Mouse (Mus musculus) cerebellum, postnatal 36 days (tissue): ENCODE results near the gene Gm12258.
"Not testable (repeated sequence)": the region's sequence is repeated elsewhere in the genome, so short reads cannot be mapped to it uniquely, and the experiment has no call there.

Source experiments
- DNase-seq, 2 experiments: peaks; one replicate each; pipeline ENCODE4 v3.0.0; 2021 to 2022; ENCODE audit warnings: mixed read lengths in 2 of 2

Gene Gm12258

GRCm38 (mm10) chr11:58846919-58847461, at the start of gene Gm12258:
Gene Gm12258 (plus strand): TSS chr11:58847158.
- DNase-seq = peak; percentile 84 to 86

DNA sequence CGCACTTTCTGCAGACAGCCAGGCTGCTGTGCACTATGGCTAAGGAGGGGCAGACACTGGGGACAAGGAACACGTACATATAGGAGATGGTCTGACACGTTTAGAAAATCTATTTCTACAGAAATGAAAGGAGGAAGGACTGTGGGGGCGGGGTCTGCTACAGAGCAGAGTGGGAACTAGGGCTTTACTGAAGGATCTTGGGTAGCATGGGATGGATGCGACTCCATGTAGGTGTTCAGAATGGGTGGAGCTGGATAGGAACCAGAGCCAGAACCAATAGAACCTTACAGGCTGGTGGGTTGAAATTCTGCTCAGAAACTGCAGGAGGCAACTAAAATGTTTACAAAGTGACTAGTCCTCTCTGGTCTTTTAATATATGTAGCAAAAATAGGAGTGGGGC, 47.2 kb upstream of the Gm12258 start:
- DNase-seq = no peak

- peak; percentile 22 to 37 for DNase-seq
Observed at GRCm38 (mm10) chr11:58801558-58802228, 45.3 kb upstream of the Gm12258 start, which contains the start of gene Fam183b. Gene Fam183b (minus strand): TSS chr11:58801960.

- no peak for DNase-seq
Observed at GRCm38 (mm10) chr11:58803871-58804270, 43.1 kb upstream of the Gm12258 start.

DNA sequence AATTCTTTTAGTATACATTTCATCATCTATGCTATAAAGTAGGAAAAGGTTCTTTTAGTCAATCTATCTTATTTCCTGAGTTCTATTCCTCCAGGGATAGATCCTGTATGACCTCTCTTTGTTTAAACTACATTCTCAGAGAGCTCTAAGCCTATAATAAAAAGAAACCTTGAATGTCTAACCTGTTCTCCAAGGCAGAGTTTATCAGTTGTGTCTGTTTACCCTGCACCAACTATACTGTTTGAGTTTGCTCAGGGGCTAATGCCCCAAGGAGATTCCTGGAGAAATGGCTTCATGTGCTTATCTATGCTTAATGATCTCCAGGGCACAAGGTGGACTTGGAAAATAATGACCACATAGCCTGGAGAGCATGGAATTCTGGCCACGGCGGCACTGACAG, 42.6 kb upstream of the Gm12258 start:
- DNase-seq = no peak

GRCm38 (mm10) chr11:58812001-58812400, 35.0 kb upstream of the Gm12258 start:
- no peak for DNase-seq

DNA sequence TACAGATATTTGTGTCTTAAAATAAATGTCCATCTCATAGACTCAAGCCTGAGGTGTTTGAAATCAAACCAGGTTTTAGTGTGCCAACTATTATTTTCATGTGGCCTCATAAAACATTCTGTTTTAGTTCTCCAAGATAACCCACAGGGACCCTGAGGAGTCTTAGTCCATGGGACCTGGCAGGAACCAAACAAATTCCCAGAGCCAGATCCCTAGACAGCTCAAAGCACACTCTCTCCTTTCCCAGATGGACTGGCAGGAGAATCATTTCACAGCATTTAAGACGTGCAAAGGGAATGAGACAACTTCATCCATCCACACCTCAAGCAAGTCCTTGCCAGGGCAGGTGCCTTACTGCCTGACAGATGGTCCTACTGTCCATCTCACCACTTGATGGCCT, 32.3 kb upstream of the Gm12258 start, which contains the start of gene Olfr313:
Olfr313 (plus strand) TSS at position 301 of the 400 bp plus-strand sequence.
- DNase-seq = not testable (repeated sequence)

DNA sequence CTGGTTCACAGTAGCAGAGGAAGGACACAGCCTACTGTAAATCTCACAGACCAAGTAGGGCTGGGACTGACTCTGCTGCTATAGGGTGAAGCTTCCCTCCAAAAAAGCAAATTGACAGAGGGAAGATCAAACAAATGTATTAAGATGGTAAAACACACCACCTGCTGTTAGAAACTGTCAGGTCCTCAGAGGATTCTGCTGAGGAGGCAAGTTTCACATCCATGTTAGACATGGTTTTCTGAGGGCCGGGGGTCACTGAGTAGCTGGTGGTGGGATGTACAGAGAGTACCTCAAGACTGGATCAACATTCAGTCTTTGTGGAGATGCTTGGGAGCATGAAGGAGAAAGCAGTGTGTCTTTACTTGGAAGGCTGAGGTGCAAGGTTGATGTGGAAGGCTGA, 31.3 kb upstream of the Gm12258 start:
- no peak for DNase-seq

GRCm38 (mm10) chr11:58828937-58829336, 18.0 kb upstream of the Gm12258 start, which contains the start of gene Olfr312:
Gene Olfr312 (plus strand): TSS chr11:58829237.
- not testable (repeated sequence) for DNase-seq

DNA sequence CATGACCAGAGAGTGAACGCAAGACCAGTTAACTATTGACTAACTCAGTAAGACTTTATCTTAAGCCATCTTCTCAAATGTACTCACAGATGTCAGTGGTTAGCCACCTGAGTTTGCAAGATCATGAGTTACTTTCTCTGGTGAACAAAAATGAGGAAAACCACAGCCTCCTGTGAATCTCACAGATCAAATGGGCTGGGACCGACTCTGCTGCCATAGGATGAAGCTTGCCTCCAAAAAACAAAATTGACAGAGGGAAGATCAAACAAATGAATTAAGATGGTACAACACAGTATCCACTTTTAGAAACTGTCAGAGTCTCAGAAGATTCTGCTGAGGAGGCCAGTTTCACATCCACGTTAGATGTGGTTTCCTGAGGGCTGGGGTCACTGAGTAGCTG, 17.2 kb upstream of the Gm12258 start:
- DNase-seq = no peak

DNA sequence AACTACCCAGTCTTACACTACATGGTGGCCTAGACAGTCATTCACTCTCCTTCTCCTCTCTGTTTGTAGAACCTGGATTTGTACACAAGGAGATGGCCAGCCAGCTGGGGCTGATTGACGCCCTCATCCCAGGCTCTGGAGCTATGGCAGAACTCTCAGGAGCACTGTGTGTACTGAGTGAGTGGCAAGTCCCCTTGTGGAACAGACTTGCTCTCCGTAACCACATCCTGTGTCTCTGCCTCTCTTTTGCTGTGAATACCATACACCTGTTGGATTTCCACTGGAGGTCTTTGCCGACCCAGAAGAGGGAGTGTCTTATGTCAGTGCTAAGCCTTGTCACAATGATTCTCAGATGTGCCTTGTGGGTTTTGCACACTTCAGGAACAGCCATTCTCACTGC, 14.4 kb upstream of the Gm12258 start:
- DNase-seq = not testable (repeated sequence)

GRCm38 (mm10) chr11:58838951-58839350, 8.0 kb upstream of the Gm12258 start, which contains the start of gene Olfr311:
Gene Olfr311 (plus strand): TSS chr11:58839251.
- not testable (repeated sequence) for DNase-seq

GRCm38 (mm10) chr11:58847636-58848035, 678 bp downstream of the Gm12258 start:
- DNase-seq = no peak

DNA sequence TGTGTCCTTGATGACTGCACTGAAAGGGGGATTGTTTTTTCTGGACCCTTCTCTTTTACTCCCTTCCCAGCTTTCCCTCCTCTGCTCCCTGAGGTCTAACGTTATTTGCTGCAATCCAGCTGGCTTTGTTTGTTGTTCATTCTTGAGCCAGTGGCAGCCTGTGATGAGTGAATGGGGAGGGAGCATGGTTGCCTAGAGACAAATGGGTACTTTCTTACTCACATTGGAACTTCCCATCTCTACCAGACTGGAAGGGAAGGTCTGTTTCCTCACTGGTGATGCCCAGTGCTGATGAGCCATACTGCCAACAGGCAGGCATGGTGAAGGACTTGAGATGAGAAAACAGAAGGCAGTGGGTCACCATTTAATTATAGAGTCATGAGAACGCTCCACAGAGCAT, 2.8 kb downstream of the Gm12258 start:
- no peak for DNase-seq

DNA sequence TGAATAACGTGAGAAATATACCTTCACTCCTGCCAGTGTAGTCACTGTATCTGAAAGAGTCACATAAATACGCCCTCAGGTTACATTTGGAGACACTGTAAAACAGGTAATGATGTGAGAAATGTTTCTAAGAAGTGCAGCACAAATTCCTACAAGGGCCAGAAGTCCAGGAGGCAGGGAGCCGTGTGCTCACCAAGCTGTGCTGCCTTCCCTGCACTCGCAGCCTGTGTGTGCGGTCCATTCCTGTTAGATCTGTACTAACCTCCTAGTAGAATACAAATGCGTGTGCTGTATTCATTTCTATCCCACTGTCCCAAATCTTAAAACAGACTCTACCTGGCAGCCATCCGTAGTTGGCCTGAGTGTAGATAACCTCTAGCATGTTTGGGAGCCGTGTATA, 13.8 kb downstream of the Gm12258 start:
- DNase-seq = no peak

GRCm38 (mm10) chr11:58867039-58867953, 20.3 kb downstream of the Gm12258 start, which contains the start of gene 2810021J22Rik:
Gene 2810021J22Rik (plus strand): TSS chr11:58867216.
- DNase-seq = peak; percentile 82

- no peak for DNase-seq
Observed at GRCm38 (mm10) chr11:58867954-58868330, 21.0 kb downstream of the Gm12258 start.

DNA sequence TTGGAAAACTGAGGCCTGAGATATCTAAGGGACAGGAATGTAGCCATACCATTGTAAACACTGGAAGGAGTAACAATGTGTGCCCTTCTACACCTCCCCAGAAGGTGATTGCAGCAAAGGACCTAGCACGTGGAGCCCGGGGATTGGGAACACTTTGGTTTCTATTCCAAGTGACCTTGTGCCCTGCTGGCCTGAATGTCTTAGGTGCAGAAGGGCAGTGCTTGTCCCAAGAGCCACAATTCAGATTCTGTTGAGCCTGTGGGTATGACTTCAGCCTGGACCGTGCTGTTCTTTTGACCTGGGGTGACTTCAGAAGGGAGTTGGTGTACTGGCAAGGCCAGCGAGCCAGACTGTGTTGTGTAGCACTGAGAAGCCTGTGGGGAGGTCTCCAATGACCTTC, 24.0 kb downstream of the Gm12258 start:
- DNase-seq = no peak

DNA sequence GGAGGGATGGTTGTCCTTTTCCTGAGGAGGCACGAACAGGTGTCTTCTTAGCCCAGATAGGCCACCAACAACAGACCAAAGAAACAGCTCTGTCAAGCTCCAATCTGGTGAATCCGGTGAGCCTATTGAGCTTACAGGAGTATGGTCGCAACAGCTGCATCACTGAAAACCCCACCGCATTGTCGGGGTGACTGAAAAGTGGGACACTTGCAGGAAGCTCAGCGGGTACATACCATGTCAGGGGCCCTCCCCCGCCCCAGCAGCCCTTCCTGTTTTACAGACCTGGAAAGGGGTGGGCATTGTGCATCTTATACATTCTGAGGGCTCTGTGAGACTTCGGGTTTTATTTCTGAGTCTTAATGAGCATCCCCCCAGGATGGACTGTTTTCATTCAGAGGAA, 36.8 kb downstream of the Gm12258 start:
- no peak for DNase-seq

DNA sequence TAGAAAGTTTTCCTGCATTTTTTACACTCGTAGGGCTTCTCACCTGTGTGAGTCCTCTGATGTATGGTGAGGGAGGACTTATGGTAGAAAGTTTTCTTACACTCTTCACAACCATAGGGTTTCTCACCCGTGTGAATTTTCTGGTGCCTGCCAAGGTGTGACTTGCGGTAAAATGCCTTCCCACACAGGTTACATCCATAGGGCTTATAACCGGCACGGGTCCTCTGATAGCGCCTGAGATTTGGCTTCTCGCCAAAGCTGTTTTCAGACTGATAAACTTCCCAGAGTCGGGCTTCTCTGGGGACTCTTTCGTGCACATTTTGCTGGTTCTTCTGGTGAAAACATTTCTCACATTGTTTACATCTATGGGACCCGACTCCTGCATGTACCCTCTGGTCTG, 43.6 kb downstream of the Gm12258 start:
- no peak for DNase-seq

DNA sequence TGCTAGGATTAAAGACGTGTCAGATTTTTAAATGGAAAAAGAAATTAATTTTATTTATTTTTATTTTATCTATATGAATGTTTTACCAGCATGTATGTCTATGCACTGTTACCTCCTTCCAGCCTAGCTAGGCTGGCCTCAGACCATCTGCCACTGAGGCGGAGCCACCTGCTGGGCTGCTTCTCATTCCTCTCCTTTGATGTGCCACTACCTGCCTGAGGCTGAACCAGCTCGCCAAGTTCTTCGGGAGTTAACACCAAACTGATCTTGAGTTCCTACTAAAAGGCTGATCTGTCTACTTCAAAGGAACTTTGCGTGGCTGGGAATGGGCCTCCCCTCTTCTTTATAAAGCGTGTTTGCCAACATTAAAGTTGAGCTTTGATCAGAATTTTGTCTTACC, 47.5 kb downstream of the Gm12258 start:
- peak in 1 of 2 experiments; percentile 33 for DNase-seq

- no peak for DNase-seq
Observed at GRCm38 (mm10) chr11:58897485-58897884, 50.5 kb downstream of the Gm12258 start.

DNA sequence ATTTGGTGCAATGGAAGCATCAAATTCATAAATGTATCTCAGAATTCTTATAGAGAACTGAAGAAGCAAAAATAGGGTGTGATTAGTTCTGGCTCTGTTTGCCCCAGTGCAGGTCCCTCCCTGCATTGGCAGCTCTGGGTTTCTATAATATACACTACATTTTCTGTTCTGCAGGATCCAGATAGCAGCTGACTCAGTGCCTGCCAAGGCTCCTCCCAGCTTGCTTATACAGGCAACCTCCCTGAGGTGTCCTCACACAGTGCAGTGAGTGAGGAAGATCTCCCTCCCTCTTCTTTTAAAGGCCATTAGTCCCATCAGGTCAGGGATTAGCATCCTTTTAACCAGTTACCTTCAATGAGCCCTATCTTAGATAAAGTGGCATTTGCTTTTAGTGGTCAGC, 54.1 kb downstream of the Gm12258 start:
- DNase-seq = no peak
